Mouse (Mus musculus): ENCODE measurements around the gene Sgpp2.

DNA sequence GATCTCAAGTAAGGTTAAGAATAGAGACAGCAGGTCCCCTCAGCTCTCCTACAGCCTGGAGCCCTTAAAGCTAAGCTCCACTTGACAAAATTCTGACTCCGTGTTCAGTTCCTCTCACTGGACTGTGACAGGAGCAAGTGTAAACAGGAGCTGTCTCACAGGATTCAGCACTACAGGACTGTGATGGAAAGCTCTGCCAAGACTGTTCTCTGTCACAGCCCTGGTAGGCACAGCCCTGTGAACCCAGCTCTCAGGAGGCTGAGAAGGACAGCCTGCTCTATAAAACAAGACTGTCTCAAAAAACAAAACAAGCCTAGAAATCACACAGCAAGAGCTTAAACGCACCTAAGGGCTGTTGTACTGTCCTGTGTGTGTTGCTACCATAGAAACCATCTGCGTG, 127.0 kb downstream of the Sgpp2 start:
- TF ChIP-seq HCFC1 (IDR thresholded peaks at IDR 0.05; ENCODE audit: borderline replicate concordance, insufficient read depth, low read length) (no peak), ZNF384 (IDR thresholded peaks at IDR 0.05; ENCODE audit: low read depth, low read length) (no peak)

Data from ES-E14 (cell line).